Mouse (Mus musculus) regulatory T cell (primary cell): ENCODE measurements around the gene Pole4.
"Not testable (repeated sequence)": the region's sequence is repeated elsewhere in the genome, so short reads cannot be mapped to it uniquely, and the experiment has no call there.

Experiments used
- in situ Hi-C: fragments of 300-600 bp; cut with MboI, MseI; formaldehyde crosslinking; loops from one replicate; pipeline ENCODE4 v1.15.1; 2025; ENCODE audit warnings: high pct_unique_total_duplicates

The Pole4 gene

GRCm38 (mm10) chr6:82647001-82647400 is 58.2 kb downstream of the Pole4 start:
- in situ Hi-C loops, result no loop called here

GRCm38 (mm10) chr6:82640046-82640445 is 65.1 kb downstream of the Pole4 start:
- in situ Hi-C loops, result no loop called here

- in situ Hi-C loops, result not testable (repeated sequence)
Measured at GRCm38 (mm10) chr6:82625331-82625730, 79.8 kb downstream of the Pole4 start.

GRCm38 (mm10) chr6:82613201-82613600 is 92.0 kb downstream of the Pole4 start:
- in situ Hi-C loops, result no loop called here

- in situ Hi-C loops, result no loop called here
Measured at GRCm38 (mm10) chr6:82611049-82611448, 94.1 kb downstream of the Pole4 start.

GRCm38 (mm10) chr6:82609339-82609926 is 95.7 kb downstream of the Pole4 start:
- in situ Hi-C loops, result no loop called here

- in situ Hi-C loops, result no loop called here
Measured at GRCm38 (mm10) chr6:82608756-82609155, 96.4 kb downstream of the Pole4 start.

GRCm38 (mm10) chr6:82604791-82605190 is 100.4 kb downstream of the Pole4 start:
- in situ Hi-C loops, result no loop called here

- in situ Hi-C loops, result no loop called here
Measured at GRCm38 (mm10) chr6:82603665-82604064, 101.5 kb downstream of the Pole4 start.

GRCm38 (mm10) chr6:82603228-82603627 is 101.9 kb downstream of the Pole4 start:
- in situ Hi-C loops, result no loop called here

- in situ Hi-C loops, result no loop called here
Measured at GRCm38 (mm10) chr6:82595461-82596090, 109.6 kb downstream of the Pole4 start.

- in situ Hi-C loops, result no loop called here
Measured at GRCm38 (mm10) chr6:82589387-82589786, 115.8 kb downstream of the Pole4 start.

- in situ Hi-C loops, result no loop called here
Measured at GRCm38 (mm10) chr6:82585396-82585795, 119.8 kb downstream of the Pole4 start.

- in situ Hi-C loops, result no loop called here
Measured at GRCm38 (mm10) chr6:82575445-82575844, 129.7 kb downstream of the Pole4 start.
